Mouse (Mus musculus) cerebellum, postnatal 25 days (tissue): ENCODE measurements around the gene Prr19.

ENCODE experiments used
- DNase-seq, 2 experiments: peaks; one replicate each; pipeline ENCODE4 v3.0.0; 2021; ENCODE audit warnings: mixed read lengths in 2 of 2

The Prr19 gene

GRCm38 (mm10) chr7:25293191-25293739 is 7.9 kb upstream of the Prr19 start:
- peak in 1 of 2 experiments; percentile 32 for DNase-seq

- DNase-seq: no peak
These were observed 6.7 kb upstream of the Prr19 start for GRCm38 (mm10) chr7:25294495-25294894.

- peak in 1 of 2 experiments; percentile 18 for DNase-seq
These were observed 6.1 kb upstream of the Prr19 start for GRCm38 (mm10) chr7:25294960-25295722.

- DNase-seq: peak in 1 of 2 experiments; percentile 65
These were observed 4.2 kb upstream of the Prr19 start for GRCm38 (mm10) chr7:25296945-25297453.

GRCm38 (mm10) chr7:25297454-25298325 is 3.5 kb upstream of the Prr19 start, which contains the start of gene Pafah1b3:
Gene Pafah1b3 (minus strand): TSS chr7:25297986.
- peak; percentile 90 to 92 for DNase-seq

- DNase-seq: no peak
These were observed 1.9 kb downstream of the Prr19 start for GRCm38 (mm10) chr7:25303003-25303684.

GRCm38 (mm10) chr7:25303685-25304006 is 2.4 kb downstream of the Prr19 start:
- DNase-seq: no peak

- no peak for DNase-seq
These were observed 4.3 kb downstream of the Prr19 start for GRCm38 (mm10) chr7:25305481-25305880.

- peak; percentile 83 to 91 for DNase-seq
These were observed 4.9 kb downstream of the Prr19 start, which contains the start of gene Tmem145 for GRCm38 (mm10) chr7:25305956-25306613. Gene Tmem145 (plus strand): TSS chr7:25306106.

GRCm38 (mm10) chr7:25306614-25306996 is 5.4 kb downstream of the Prr19 start:
- DNase-seq: no peak

GRCm38 (mm10) chr7:25308702-25309318 is 7.6 kb downstream of the Prr19 start:
- no peak for DNase-seq

- DNase-seq: no peak
These were observed 8.2 kb downstream of the Prr19 start for GRCm38 (mm10) chr7:25309425-25309824.

- no peak for DNase-seq
These were observed 10.0 kb downstream of the Prr19 start for GRCm38 (mm10) chr7:25311193-25311592.

- DNase-seq: no peak
These were observed 12.1 kb downstream of the Prr19 start for GRCm38 (mm10) chr7:25313325-25313724.

GRCm38 (mm10) chr7:25314606-25315305 is 13.5 kb downstream of the Prr19 start:
- peak in 1 of 2 experiments; percentile 44 for DNase-seq

GRCm38 (mm10) chr7:25315306-25316041 is 14.3 kb downstream of the Prr19 start:
- DNase-seq: peak; percentile 45 to 68

GRCm38 (mm10) chr7:25316532-25317445 is 15.6 kb downstream of the Prr19 start, which contains the start of gene Megf8:
Gene Megf8 (plus strand): TSS chr7:25317164.
- DNase-seq: peak; percentile 93 to 98

GRCm38 (mm10) chr7:25317446-25317999 is 16.3 kb downstream of the Prr19 start:
- DNase-seq: peak; percentile 64 to 68
